Mouse (Mus musculus) testis, adult 2 months (tissue): ENCODE measurements at regions not wholly inside any gene's neighbourhood (a gene's known extent, or its start where the extent isn't known, plus 50 kb on each side); places are given as distances from the start of the nearest gene placed in this dataset.

Source experiments
- CTCF ChIP-seq: fragments of 200-500 bp; IDR thresholded peaks from 2 replicates; pipeline ENCODE4 v1.5.1; 2012; ENCODE audit warnings: low read depth, mild to moderate bottlenecking, inconsistent platforms, low read length, moderate library complexity; ENCODE audit not compliant: control insufficient read depth, insufficient read depth, insufficient replicate concordance
- POLR2A ChIP-seq: fragments of 200-500 bp; IDR thresholded peaks from 2 replicates; pipeline ENCODE4 v1.6.1; 2012; ENCODE audit warnings: low read depth, mild to moderate bottlenecking, inconsistent platforms, low read length, moderate library complexity; ENCODE audit not compliant: control insufficient read depth

GRCm38 (mm10) chr15:13359026-13359425 lies 185.6 kb upstream of the Cdh6 start:
- TF ChIP-seq CTCF (no peak), POLR2A (no peak)
